Mouse (Mus musculus) left cerebral cortex, postnatal 36 days (tissue): Measurements from ENCODE around the gene Etv5. TPM values are rescaled to one million over a fixed set of nuclear protein-coding genes. Genes with fewer than 3 reads are reported as not detected.

Source experiments
- DNase-seq, 2 experiments: peaks; one replicate each; pipeline ENCODE4 v3.0.0; 2021 to 2022; ENCODE audit warnings: low spot score in 2 of 2, mixed read lengths in 1 of 2
- intact Hi-C: fragments of 180-260 bp; cut with DNase I; formaldehyde crosslinking; loops from one replicate; pipeline ENCODE4 v1.15.1; 2025
- total RNA-seq, 2 experiments: library from RNA; stranded (reverse); gene quantifications; 2 replicates each; pipeline ENCODE4 v1.2.3; 2021

Gene Etv5
- total RNA-seq: 10 to 100 TPM; 81.8 to 87.0 TPM

DNA sequence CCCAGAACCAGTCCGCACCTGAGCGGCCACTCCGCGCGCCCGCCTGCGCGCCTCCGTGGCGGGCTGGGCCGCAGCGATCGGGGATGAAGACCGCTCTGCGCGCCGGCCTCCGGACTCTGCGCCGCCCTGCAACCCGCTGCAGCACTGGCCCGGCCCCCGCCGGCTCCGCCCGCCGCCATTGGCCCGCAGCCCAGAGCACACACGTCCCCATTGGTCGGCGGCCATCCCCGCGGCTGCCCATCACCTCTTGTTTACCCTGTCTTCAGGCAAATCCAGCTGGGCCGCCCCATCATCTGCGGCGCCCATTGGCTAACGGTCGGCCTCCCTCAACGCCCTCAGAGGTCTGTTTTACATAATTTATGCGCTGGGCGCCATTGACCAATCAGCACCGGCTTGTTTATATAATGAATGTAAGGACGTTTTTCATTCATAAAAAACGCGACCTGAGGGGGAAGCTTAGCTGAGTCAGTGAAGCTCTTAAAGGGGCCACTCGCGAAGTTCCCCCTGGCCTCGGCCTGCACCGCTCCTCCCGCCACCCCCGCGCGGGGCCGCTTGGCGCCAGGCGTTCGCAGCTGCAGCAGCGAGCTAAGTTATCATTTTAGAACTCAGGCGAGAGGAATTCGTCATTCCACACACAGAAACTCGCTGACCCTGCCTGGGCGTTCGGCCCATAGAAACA lies at the start of gene Etv5:
TSS of gene Etv5 (minus strand) at position 221 of the 679 bp plus-strand sequence.
- intact Hi-C loops: loop anchor here (2.0 to 5.0 kb wide), 2 partner anchors 105 to 127 kb away; no protein-coding TSS in a partner anchor
- peak; percentile 99 to 100 for DNase-seq

- intact Hi-C loops: no loop called here
- DNase-seq: peak in 1 of 2 experiments; percentile 52
Observed at GRCm38 (mm10) chr16:22483900-22484299, 44.4 kb upstream of the Etv5 start.

DNA sequence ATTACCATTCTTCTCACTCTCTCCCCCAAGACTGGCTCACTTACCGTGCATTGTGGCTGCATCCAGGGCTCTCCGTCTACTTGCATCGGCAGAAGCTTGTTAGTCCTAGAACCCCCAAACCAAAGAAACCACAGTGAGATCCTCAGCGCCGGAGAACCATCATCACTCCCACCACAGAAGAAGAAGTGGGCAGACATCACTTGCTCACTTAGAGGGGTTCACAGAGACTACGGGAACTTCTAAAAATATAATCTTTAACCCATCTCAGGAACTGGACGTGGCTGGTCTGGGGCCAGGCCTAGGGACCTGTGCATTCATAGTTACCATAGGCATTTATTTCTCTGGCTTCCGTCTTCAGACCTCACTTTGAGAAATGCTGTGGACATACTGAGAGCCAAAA lies 39.8 kb upstream of the Etv5 start:
- intact Hi-C loops: no loop called here
- DNase-seq: no peak

GRCm38 (mm10) chr16:22471728-22472127 lies 32.2 kb upstream of the Etv5 start:
- intact Hi-C loops: no loop called here
- DNase-seq: no peak

DNA sequence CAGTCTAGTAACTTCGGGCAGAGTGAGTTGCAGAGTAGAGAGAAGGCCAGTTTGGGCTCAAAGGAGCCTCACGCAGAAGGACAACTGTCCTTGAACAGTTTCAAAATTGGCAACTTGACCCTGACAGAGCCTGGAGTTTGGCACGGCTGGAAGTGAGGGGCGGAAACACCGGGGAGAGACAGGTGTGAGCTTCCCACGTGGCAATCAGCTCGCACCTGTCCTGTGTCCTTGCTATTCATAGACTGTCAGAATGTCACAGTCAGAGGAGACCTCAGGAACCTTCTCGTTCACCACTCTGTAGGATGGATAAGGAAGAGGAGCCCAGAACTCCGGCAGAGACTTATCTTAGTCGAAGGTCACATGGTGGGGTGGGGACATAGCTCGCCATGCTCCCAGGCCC lies 29.9 kb upstream of the Etv5 start:
- DNase-seq: no peak
- intact Hi-C loops: no loop called here

GRCm38 (mm10) chr16:22467111-22467510 lies 27.6 kb upstream of the Etv5 start:
- intact Hi-C loops: no loop called here
- DNase-seq: no peak

GRCm38 (mm10) chr16:22466381-22466780 lies 26.9 kb upstream of the Etv5 start:
- intact Hi-C loops: no loop called here
- peak in 1 of 2 experiments; percentile 13 for DNase-seq

DNA sequence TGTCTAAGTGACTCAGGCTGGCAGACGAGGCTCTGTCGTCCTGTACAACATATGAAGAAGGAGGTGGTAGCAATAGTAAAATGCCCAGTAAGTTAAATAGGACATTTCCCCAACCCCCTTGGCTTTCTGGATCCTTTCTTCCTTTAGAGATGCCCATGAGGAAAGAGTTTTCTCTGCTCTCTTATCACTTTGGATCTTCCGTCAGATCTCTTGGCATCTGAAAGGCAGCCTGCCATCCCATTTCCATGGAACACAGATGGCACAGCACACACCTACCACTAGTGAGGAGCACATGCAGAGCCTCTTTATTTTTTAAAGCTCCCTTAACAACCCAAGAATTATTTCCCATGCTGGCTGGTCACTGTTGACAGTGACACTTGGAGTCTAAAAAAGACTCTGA lies 22.7 kb upstream of the Etv5 start:
- DNase-seq: peak; percentile 17 to 31

GRCm38 (mm10) chr16:22461728-22462127 lies 22.2 kb upstream of the Etv5 start:
- intact Hi-C loops: no loop called here
- no peak for DNase-seq

More for the DNA sequence above, 22.7 kb upstream of the Etv5 start:
- intact Hi-C loops: no loop called here

- DNase-seq: no peak
- intact Hi-C loops: no loop called here
Observed at GRCm38 (mm10) chr16:22460960-22461359, 21.4 kb upstream of the Etv5 start.

GRCm38 (mm10) chr16:22452082-22452481 lies 12.6 kb upstream of the Etv5 start:
- DNase-seq: no peak
- intact Hi-C loops: no loop called here

GRCm38 (mm10) chr16:22448093-22448492 lies 8.6 kb upstream of the Etv5 start:
- intact Hi-C loops: no loop called here
- DNase-seq: no peak

DNA sequence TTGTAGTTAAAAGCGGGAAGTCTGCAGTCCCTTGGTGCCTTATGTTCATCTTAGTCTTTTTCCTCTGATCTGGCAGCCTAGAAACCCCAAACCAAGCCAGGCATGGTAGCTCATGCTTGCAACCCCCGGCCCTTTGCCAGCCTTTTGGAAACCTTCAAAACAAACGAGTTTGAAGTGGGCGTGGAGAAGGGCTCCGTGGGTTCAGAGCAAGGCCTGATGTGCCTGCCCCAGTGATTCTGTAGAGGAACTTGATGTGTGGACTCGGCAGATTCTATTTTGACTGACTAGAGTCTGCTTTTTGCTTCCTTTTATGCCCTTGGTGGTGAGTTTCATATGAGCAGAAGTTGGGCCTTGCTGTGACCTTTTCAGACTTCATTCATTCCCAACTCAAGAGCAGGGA lies 5.3 kb upstream of the Etv5 start:
- intact Hi-C loops: no loop called here
- no peak for DNase-seq

DNA sequence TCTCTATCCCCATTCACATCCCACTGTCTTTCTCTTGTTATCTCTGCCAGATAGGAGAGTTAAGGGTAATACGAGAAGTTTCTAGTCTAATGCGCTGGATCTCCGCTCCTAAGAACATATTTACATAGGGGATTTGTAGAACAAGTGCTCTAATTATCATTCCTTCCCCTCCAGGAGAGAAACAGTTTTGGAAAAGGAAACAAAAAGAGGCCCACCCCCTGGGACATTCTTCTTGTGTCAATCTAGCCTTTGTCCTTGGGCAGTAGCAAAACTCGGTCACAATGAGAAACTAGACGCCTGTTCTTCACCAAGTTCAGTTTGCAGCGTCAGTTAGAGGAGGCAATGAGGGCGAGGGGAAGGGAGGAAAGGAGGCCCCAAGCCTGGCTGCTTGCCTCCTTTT lies 2.7 kb upstream of the Etv5 start:
- no peak for DNase-seq
- intact Hi-C loops: no loop called here

GRCm38 (mm10) chr16:22441317-22441716 lies 1.8 kb upstream of the Etv5 start:
- no peak for DNase-seq
- intact Hi-C loops: no loop called here

- peak; percentile 54 to 60 for DNase-seq
- intact Hi-C loops: no loop called here
Observed at GRCm38 (mm10) chr16:22440269-22440668, 750 bp upstream of the Etv5 start.

DNA sequence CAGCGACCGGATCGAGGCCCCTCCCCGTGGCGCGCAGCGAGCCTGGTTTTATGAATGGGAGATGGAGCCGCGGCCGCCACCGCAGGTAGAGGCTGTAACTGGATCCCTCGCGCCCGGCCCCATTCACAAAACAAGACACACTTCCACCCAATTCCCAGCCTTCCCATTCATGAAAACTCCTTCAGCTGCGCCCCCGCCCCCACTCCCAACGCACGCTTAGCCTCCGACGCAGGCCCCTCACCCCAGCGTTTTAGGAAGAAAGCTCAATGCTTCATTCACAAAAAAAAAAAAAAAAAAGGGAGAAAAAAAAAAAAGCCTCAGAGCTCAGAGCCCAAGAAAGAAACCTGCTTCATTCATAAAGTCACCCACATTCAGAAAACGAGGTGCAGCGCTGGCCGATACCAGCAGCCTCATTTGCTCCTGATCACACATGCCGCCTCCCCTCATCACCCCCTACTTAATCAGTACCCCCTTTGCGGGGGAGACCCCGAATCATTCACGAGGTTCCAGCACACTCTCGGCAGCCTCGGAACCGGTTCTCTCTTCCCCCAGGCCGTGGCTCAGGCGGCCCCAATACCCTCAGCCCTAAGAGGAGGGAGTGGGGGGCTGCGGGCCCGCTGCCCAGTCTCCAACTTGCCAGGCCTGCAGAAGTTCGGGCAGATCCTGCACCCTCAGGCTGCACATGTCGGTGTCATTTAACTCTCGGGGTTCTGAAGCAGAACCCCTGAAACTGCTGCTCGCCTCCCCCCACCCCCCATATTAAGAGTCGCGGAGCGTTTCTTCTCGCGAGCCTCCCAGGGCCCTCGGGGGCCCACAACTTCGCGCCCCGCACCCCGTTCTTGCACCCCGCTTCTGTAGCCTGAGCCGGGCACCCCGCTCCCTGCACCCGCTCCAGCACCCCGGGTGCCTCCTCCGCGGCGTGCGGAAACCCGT lies 812 bp downstream of the Etv5 start:
- intact Hi-C loops: loop anchor here (2.0 to 5.0 kb wide), 2 partner anchors 106 to 126 kb away; no protein-coding TSS in a partner anchor
- DNase-seq: peak; percentile 76 to 78

- no peak for DNase-seq
- intact Hi-C loops: loop anchor here (5.0 kb wide), 1 partner anchor 124 kb away; no protein-coding TSS in a partner anchor
Observed at GRCm38 (mm10) chr16:22436106-22436505, 3.4 kb downstream of the Etv5 start.

- intact Hi-C loops: no loop called here
- no peak for DNase-seq
Observed at GRCm38 (mm10) chr16:22434530-22434929, 5.0 kb downstream of the Etv5 start.

GRCm38 (mm10) chr16:22433944-22434343 lies 5.6 kb downstream of the Etv5 start:
- no peak for DNase-seq
- intact Hi-C loops: no loop called here

- intact Hi-C loops: no loop called here
- DNase-seq: no peak
Observed at GRCm38 (mm10) chr16:22431773-22432172, 7.7 kb downstream of the Etv5 start.
